Mouse (Mus musculus) testis, adult 2 months (tissue): ENCODE measurements around the gene Gstt1.
A peak's percentile ranks its signal among the peaks of the same experiment; 100 is the strongest.

Source experiments
- CTCF ChIP-seq: fragments of 200-500 bp; IDR thresholded peaks from 2 replicates; pipeline ENCODE4 v1.5.1; 2012; ENCODE audit warnings: low read depth, mild to moderate bottlenecking, inconsistent platforms, low read length, moderate library complexity; ENCODE audit not compliant: control insufficient read depth, insufficient read depth, insufficient replicate concordance
- POLR2A ChIP-seq: fragments of 200-500 bp; IDR thresholded peaks from 2 replicates; pipeline ENCODE4 v1.6.1; 2012; ENCODE audit warnings: low read depth, mild to moderate bottlenecking, inconsistent platforms, low read length, moderate library complexity; ENCODE audit not compliant: control insufficient read depth

GRCm38 (mm10) chr10:75744017-75744416 is 54.4 kb downstream of the Gstt1 start:
- TF ChIP-seq POLR2A (no peak), CTCF (peak; percentile 39; the same call in 1 of the 2 replicates)
